Mouse (Mus musculus) MN1 (cell line): ENCODE data around the gene Hrasls5.

Experiments
- DNase-seq: peaks from one replicate; pipeline ENCODE4 v3.0.0-alpha.2; 2016; ENCODE audit warnings: low spot score

Gene Hrasls5

DNA sequence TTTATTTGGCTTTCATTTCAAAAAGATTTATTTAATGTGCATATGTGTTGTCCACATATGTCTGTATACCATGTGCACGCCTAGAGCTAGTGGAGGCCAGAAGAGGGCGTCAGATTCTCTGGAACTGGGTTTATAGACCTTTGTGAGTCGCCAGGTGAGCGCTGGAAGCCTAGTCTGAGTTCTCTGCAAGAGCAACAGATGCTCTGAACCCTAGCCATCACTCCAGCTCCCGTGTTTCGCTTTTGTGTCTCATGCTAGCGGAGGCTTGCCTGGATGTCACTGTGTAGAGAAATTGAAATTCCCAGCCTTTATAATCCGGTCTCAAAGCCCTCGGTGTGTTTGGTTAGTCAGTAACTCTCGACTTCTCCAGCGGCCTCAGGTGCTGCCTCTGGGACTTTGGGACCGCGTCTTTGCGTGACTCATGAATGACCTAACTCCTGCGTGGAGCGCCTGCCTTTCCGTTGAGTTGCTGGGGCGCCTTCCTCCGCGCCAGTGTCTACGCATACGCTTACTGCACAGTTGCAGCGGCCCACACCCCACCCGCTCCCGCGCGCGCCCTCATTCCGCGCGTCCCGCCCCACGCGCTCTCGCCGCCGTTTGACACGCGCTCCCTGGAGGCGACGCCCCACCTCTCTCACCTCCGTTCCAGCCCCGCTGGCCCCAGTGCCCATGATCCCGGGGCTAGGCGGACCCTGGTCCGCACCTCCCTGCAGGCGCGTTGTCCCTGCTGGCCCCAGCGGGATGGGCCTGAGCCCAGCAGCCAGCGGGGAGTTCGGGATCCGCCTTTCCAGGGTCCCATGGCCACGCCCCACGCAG, at the start of gene Hrasls5:
Hrasls5 (plus strand) TSS at position 600 of the 816 bp plus-strand sequence.
- no peak for DNase-seq

- DNase-seq = no peak
Measured at GRCm38 (mm10) chr19:7562601-7563129, 49.7 kb upstream of the Hrasls5 start.

GRCm38 (mm10) chr19:7563676-7564075, 48.7 kb upstream of the Hrasls5 start:
- DNase-seq = no peak

DNA sequence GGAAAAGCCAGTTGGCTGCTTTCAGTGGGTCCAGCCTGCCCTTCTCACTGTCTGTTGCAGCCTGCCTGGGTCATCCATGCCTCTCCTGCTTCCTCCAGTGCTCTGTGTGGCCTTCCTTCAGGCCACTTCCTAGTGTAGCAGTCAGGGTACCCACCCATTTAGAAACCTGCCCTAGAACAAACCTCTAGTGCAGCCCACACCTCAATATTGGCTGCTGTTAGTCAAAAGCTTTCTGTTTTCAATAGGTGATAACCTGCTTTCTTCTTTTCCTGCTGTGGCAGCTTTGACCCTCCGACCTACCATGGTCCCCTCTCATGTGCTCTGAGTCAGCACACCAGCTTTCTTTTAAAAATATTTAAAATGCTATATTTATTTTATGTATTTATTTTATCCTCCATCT, 47.9 kb upstream of the Hrasls5 start:
- no peak for DNase-seq

GRCm38 (mm10) chr19:7566826-7567225, 45.5 kb upstream of the Hrasls5 start:
- DNase-seq = no peak

DNA sequence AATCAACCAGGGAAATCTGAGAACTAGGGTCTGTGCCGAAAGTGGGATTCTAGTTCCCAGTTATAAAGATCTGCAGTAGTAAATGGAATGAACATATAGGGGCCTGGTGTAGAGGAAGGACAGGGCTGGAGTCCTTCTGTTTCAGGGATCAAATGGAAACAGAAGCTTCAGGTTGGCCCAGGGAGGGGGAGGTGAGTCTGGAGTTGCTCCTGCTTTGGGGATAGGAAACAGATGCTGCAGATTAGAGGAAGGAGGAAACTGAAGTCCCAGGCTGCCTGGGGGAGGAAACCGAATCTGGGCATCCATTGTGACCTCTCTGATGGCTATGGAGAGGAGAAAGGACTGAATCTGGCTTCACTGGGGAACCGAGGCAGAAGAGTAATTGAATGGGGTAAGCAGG, 44.0 kb upstream of the Hrasls5 start:
- no peak for DNase-seq

- no peak for DNase-seq
Measured at GRCm38 (mm10) chr19:7569650-7570049, 42.7 kb upstream of the Hrasls5 start.

DNA sequence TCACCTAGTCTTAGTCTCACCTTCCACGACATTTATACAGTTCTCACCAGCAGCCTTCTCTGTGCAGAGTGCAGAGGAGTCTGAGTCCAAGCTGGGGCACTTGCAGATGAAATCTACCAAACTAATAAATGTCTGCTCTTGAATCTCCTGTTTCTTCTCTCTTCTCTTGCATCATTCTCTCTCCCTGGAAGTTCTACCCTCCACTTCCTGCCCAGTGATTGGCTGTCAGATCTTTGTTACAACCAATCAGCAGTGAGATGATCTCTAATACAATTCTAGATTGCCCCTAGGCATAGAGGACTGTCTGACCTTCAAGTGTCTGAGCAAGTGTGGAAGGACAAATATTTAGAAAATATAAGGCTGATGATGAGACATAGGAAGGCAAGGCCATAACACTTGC, 36.2 kb upstream of the Hrasls5 start:
- no peak for DNase-seq

GRCm38 (mm10) chr19:7577710-7578109, 34.6 kb upstream of the Hrasls5 start:
- DNase-seq = no peak

DNA sequence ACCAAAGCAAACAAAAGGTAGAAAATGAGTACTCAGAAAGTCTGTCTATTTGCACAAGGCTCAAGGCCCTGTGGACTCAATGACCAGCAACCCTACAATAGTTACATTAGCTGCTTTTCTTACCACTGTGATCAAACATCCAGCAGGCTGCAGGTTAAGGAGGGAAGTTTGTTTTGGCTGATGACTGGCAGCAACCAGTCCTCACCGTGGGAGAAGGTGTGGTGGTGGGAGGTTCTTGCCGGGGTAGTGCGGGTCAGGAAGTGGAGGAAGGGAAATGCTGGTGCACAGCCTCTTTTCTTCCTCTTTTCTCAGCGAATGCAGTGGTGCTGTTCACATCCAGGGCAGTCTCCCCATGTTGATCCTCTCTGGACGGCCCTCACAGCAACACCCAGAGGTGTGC, 31.3 kb upstream of the Hrasls5 start:
- DNase-seq = no peak

GRCm38 (mm10) chr19:7583101-7583500, 29.2 kb upstream of the Hrasls5 start:
- DNase-seq = no peak

- no peak for DNase-seq
Measured at GRCm38 (mm10) chr19:7583599-7583998, 28.7 kb upstream of the Hrasls5 start.

- no peak for DNase-seq
Measured at GRCm38 (mm10) chr19:7585279-7585678, 27.1 kb upstream of the Hrasls5 start.

GRCm38 (mm10) chr19:7585764-7586163, 26.6 kb upstream of the Hrasls5 start:
- DNase-seq = no peak

DNA sequence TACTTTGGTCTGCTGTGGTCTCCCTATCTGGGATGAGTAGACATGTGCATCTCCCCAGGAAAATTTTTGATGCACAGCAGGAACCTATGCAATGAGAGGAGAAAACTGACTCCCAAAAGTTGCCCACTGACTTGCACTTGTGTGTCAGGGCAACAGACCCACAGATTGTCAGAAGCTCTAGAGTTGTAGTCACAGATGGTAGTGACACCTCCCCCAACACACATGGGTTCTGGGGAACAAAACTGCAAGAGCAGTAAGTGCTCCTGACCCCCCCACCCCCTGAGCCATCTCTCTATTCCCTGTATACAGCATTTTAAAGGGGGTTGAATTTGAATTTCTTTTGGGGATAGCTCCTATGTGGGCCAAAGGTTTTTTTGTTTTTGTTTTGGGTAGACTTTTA, 21.5 kb upstream of the Hrasls5 start:
- DNase-seq = no peak

DNA sequence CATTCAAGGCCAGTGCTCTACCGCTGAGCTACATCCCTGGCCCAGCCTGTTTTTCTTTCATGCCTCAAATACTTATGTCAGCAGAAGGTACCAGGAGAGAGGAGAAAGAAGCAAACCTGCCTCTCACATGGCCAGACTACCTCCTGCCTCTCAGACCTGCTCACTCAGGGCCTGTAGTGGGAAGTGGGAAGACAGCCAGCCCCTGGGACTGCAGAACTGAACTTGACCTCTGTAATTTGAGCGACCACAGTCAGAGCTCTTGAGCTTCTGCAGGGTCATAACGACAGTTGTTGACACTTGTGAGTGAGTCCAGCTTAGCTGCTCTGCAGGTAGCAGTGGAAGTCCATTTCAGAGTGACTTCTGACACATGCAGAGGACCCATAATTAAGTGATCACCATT, 20.3 kb upstream of the Hrasls5 start:
- no peak for DNase-seq

GRCm38 (mm10) chr19:7595534-7595933, 16.8 kb upstream of the Hrasls5 start:
- DNase-seq = no peak

GRCm38 (mm10) chr19:7598481-7598880, 13.9 kb upstream of the Hrasls5 start:
- DNase-seq = no peak

DNA sequence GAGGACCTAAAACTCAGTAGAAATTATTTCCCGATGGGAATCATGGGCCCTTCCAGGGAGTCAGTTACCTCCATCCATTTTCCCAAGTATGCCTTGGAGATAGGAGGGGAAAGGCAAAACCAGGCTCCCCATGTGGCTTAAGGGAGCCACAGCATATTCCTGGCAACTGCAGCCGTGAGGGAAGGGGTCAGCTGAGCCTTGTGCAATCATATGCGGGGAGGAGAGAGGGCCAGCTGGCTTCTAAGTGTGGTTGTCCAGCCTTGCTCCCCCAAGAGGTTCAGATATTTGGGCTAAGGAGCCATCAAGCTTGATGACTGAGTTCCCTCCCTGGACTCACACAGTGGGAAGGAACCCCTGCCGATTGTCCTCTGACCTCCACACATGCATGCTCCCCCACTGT, 10.8 kb upstream of the Hrasls5 start:
- no peak for DNase-seq

GRCm38 (mm10) chr19:7604107-7604506, 8.2 kb upstream of the Hrasls5 start:
- DNase-seq = no peak

DNA sequence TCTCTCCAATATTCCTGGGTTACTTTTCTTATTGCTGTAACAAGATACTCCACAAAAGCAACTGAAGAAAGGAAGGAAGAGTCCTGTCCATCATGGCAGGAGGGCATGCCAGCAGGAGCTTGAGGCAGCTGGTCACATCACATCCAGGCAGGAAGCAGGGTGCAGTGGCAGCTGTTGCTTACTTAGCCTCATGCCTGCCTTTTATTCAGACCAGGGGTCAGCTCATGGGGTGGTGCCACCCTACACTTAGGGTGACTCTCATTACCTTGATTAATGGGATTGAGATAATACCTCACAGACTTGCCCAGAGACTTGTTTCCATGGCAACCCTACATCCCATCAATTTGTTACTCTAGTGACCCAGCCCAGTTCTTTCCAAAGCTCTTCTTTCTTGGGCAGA, 7.3 kb upstream of the Hrasls5 start:
- no peak for DNase-seq

DNA sequence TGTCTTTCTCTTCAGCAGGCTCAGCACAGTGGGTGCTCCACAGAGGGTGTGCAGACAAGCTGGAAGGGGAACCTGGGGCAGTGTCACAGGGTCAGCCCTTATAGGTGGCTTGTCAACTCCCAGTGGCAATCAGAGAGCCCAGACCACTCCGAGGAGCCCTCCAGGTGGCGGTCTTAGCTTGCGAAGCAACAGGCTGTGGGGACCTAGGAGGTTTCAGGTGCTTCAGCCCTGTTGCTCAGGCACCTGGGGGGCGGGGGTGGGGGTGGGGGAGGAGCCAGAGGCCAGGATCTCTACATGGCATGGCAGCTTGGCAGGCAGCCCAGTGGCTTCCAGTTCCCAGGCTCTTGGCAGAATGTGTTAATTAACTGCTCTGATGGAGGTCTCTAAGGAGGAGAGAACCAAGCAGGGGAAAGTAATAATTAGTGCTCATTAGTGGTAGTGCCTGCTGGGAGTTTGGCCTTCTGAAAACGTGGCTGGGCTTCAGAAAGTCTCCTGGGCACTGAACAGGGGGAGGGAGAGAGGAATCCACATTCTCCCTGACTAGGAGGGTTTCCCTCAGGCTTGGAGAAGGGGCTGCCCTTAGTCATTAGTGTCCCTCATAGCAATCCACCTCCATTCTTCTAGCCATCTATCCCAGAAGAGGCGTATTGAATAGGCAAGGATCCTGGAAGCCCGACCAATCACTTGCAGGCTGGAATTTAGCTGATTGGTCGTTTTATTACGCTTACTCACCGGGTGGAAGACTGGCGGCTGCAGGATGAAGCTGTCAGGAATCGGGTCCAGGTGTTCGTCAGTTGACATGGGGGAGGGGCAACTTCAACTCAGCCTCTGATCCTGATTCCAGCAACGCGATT, 6.2 kb upstream of the Hrasls5 start:
- DNase-seq = no peak
